8 mouse cellular contexts compared by ENCODE assay signal in genomic region chr1:92180141-92181137, GRCm38 (mm10). TPM values are rescaled to one million over a fixed set of nuclear protein-coding genes. Genes with fewer than 3 reads are reported as not detected.
DNase-seq lines count a peak whose midpoint lies in the region; ATAC-seq and TF ChIP-seq lines count a peak whose summit lies in the region.

No protein-coding gene starts in this region.

- WGBS in hindbrain, embryonic 13.5 days, result under 1% methylated on average over 81 of the region's 97 CpGs

- H3K4me2 ChIP-seq in hindbrain, embryonic 13.5 days, result peak overlapping the region; percentile 87

- no peaks in the 10 kb centered on the region for H3K27me3 ChIP-seq in Patski
- H3K27me3 ChIP-seq in hindbrain, embryonic 13.5 days, result no peaks in the 10 kb centered on the region

- in situ Hi-C loops in Patski (cut with MboI; ENCODE audit: low pct_unique_long_range_greater_than_20kb), result loop anchor here (25.0 kb wide), 1 partner anchor 182 kb away; no protein-coding TSS in a partner anchor

- peak overlapping the region; percentile 92 for H3K4me3 ChIP-seq in hindbrain, embryonic 13.5 days

- H3K27ac ChIP-seq in hindbrain, embryonic 13.5 days, result peak overlapping the region; percentile 98

- TF ChIP-seq CTCF in Patski (IDR thresholded peaks at IDR 0.05), result no peak

- H3K4me1 ChIP-seq in hindbrain, embryonic 13.5 days (replicated peaks), result peaks cover 43% of the 10 kb centered on the region

- H3K9ac ChIP-seq in hindbrain, embryonic 13.5 days, result peak overlapping the region; percentile 90

- CTCF ChIA-PET in Patski (lab: Charles Lee), result no interaction called here

- POLR2A ChIA-PET in Patski (lab: Charles Lee), result interaction anchor here (1.0 kb wide), 1 partner anchor 35 kb away, joined by 3 read pairs; no protein-coding TSS in a partner anchor

- H3K9me3 ChIP-seq in hindbrain, embryonic 13.5 days, result no peaks in the 10 kb centered on the region

- peak; percentile 99 for DNase-seq in Patski (ENCODE audit: low read depth, low spot score)
- DNase-seq in cerebellum, postnatal 14 days, result peak; percentile 100
- peak; percentile 100 for DNase-seq in frontal cortex, postnatal 14 days (ENCODE audit: low spot score in 2 of 2)
- DNase-seq in layer of hippocampus, postnatal 25 days (ENCODE audit: extremely low spot score in 1 of 2, low spot score in 1 of 2), result peak; percentile 97
- peak; percentile 100 for DNase-seq in lung, postnatal 25 days (ENCODE audit: low spot score)
- peak; percentile 100 for DNase-seq in retina, embryonic 14.5 days (ENCODE audit: low spot score)
- DNase-seq in thymus, postnatal 4 days, result peak; percentile 100

- no peaks in the 10 kb centered on the region for H3K36me3 ChIP-seq in hindbrain, embryonic 13.5 days

- ATAC-seq in Patski, result peak; percentile 97
- peak; percentile 99 for ATAC-seq in hindbrain, embryonic 13.5 days (ENCODE audit: low FRiP score)

RNA-seq across cellular contexts. Expression of gene Hdac4, which starts 15.1 kb away (rescaled TPM):
- 15.0 TPM for polyA plus RNA-seq in Patski (2021)
- 25.3 and 25.7 TPM in 2 replicates for polyA plus RNA-seq in hindbrain, embryonic 13.5 days (2015; fragmentation: Nextera tagmentation; extraction: Ambion mirVana)
- 100 to 1,000 TPM in 1 of 2 experiments, 10 to 100 TPM in 1; 97.9 to 101 TPM for total RNA-seq in layer of hippocampus, postnatal 25 days (2021)

Comparison
In these comparisons a context has a peak if more than half of its experiments do, and no peak if none do; other contexts are left out.
1. Peak in every context shown above with its lines: DNase-seq, ATAC-seq, H3K4me3 ChIP-seq and H3K27ac ChIP-seq.